Mouse (Mus musculus): ENCODE results near the gene C2cd4c.

DNA sequence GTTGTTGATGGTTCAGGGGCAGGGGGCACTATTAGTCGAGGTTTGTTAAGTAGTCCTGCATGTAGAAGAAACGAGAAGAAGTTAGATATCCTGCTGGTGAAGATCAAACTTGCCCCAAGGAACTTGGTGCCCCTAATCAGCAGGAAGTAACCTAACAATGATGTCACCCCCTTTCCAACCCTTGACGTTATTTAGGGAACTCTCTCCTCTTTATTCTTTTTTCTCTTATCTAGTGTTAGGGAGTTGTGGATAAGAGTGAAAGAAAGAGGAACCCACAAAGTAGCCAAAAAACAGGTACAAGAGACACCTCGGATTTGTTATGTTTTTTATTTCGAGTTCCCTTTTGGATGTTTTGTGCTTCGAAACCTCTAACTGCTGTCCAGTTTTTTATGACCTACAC, 19.7 kb downstream of the C2cd4c start:
- TF ChIP-seq CTCF (IDR thresholded peaks at IDR 0.05) = no peak
- TF ChIP-seq POLR2A (IDR thresholded peaks at IDR 0.05; ENCODE audit: insufficient read depth, low read depth, low read length) = no peak
